Mouse (Mus musculus): ENCODE results near the gene Atp6v0b.
A peak's percentile ranks its signal among the peaks of the same experiment; 100 is the strongest.

The Atp6v0b gene

DNA sequence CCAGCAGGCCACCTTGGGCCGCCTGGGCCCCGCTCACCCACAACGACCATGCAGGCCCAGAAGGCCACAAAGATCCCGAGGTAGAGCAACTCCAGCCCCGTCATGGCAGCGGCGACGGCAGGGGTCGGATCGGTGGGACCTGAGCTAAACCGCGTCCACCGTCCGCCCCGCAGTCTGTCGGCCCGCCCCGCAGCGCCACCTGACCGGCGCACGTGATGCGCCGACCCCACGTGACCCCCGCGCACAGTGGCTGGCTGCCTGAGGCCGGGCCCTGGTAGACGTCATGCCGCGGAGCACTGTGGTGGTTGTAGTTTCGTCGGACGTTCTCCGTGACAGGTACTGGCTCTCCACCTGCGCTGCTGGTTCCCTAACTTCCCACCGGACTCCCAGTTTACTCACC, at the start of gene Atp6v0b:
TSS of gene Atp6v0b (minus strand) at position 201 of the 400 bp plus-strand sequence.
- peak; percentile 92 to 95 for DNase-seq (ENCODE audit: low spot score in 2 of 2)

GRCm38 (mm10) chr4:117934081-117934480, 46.9 kb upstream of the Atp6v0b start:
- DNase-seq (ENCODE audit: low spot score in 2 of 2), result no peak

- DNase-seq (ENCODE audit: low spot score in 2 of 2), result no peak
Observed at GRCm38 (mm10) chr4:117933248-117933647, 46.1 kb upstream of the Atp6v0b start.

- peak; percentile 67 to 75 for DNase-seq (ENCODE audit: low spot score in 2 of 2)
Observed at GRCm38 (mm10) chr4:117929391-117929881, 42.3 kb upstream of the Atp6v0b start, which contains the start of gene Artn. Gene Artn (minus strand): TSS chr4:117929763.

DNA sequence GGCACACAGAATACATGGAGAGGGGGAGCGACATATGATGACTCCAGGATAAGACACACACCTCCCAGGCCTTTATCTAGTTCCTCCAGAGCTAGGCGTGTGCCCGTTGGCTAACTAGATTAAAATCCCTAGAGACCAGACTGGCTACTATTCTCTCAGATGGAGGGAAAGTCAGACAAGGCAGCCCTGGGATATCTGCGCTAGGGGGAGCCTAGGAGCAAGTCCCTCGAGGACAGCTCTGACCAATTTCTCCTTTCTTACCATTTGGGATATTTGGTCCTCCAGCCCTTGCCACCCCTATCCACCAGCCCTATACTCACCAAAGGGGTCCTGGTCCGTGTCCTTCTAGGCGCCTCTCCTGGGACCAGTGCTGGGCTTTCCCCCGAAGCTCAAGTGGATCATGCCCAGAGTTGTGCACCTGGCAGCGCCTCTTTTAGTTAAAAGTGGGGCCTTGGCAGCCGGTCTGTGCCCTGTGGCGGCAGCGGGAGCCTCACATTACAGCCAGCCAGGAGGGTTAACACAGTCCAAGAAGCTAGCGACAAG, 41.6 kb upstream of the Atp6v0b start:
- DNase-seq (ENCODE audit: low spot score in 2 of 2), result peak; percentile 60 to 70

GRCm38 (mm10) chr4:117928234-117928633, 41.1 kb upstream of the Atp6v0b start:
- no peak for DNase-seq (ENCODE audit: low spot score in 2 of 2)

GRCm38 (mm10) chr4:117926545-117927482, 39.7 kb upstream of the Atp6v0b start:
- DNase-seq (ENCODE audit: low spot score in 2 of 2), result no peak

DNA sequence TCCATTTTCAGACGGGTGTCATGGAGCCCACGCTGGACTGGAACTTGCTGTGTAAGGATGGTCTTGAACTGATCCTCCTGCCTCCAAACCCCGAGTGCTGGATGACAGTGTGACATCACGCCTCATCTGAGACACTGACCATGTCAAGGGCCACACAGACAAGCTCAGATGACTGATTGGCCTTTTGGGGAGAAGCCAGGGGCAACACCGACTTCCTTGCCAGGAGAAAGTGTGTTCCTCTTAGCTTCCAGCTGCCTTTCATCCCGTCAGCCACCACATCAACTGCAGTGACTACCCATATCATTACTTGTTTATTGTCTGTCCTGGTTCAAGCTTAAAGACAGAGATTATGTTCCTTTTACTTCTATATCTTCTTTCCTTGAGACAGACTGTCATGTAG, 37.8 kb upstream of the Atp6v0b start:
- no peak for DNase-seq (ENCODE audit: low spot score in 2 of 2)

DNA sequence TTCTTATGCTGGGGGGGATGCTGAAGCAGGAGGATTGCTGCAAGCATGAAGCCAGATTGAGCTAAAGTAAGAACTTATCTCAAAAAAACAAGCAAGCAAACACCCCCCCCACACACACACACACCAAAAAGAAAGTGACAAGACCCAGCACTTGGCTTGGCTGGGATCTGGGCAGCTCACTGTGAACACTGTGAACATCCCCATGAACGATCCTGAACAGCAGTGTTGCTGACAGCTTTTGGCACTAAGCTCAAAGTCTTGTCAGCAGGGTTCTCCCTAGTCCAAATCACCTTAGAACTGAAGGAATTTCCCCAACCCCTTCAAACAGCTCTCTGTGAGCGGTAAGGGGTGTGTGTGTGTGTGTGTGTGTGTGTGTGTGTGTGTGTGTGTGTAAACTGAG, 36.3 kb upstream of the Atp6v0b start:
- DNase-seq (ENCODE audit: low spot score in 2 of 2), result no peak

- DNase-seq (ENCODE audit: low spot score in 2 of 2), result no peak
Observed at GRCm38 (mm10) chr4:117921358-117921757, 34.2 kb upstream of the Atp6v0b start.

GRCm38 (mm10) chr4:117918762-117919161, 31.6 kb upstream of the Atp6v0b start:
- DNase-seq (ENCODE audit: low spot score in 2 of 2), result no peak

GRCm38 (mm10) chr4:117918261-117918660, 31.1 kb upstream of the Atp6v0b start:
- no peak for DNase-seq (ENCODE audit: low spot score in 2 of 2)

GRCm38 (mm10) chr4:117917847-117918246, 30.7 kb upstream of the Atp6v0b start:
- no peak for DNase-seq (ENCODE audit: low spot score in 2 of 2)

- DNase-seq (ENCODE audit: low spot score in 2 of 2), result no peak
Observed at GRCm38 (mm10) chr4:117917402-117917801, 30.3 kb upstream of the Atp6v0b start.

DNA sequence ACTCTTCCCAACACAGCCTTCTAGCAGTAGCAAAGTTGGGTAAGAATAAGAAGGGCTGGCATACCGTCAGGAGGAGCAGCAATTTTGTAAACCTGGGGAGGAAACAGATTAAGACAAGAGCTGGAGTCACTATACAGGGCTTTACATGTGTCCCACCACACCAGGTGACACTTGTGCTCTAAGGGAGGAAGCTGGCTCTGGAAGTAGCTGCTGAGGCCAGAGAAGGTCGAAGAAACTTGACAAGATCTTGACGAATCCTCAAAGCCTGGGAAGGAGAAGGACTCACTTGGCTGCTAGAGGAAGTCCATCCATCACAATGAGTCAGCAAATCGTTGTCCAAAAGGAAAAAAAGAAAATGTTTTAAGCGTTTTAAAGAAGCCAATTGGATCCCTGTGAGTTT, 29.3 kb upstream of the Atp6v0b start:
- DNase-seq (ENCODE audit: low spot score in 2 of 2), result no peak

DNA sequence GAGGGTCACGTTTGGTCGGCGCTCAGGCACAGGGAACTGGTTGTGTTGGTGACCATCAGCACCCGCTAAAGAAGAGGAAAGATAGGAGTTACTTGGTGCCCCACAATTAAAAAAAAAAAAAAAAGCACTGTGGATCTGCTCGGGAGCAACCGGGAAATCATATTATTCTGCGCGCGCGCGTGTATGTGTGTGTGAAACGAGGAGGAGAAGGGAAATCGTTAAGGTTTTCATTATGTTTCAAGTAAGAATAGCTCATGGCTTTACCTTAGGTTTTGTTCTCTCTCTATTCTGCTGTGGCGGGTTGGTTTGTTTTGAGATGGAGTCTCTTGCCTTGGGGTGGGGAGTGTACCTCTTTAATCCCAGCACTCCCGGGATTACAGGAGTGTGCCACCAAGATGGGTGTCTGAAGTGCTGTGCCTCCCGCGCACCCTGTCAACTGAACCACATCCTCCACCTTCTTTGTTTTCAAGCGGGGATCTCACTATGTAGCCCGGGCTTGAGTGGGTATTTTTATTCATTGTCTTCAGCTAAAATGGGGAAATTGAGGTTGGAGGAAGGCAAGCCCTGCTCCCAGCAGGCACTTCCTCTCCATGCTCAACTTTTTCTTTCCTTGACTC, 28.5 kb upstream of the Atp6v0b start:
- DNase-seq (ENCODE audit: low spot score in 2 of 2), result no peak

DNA sequence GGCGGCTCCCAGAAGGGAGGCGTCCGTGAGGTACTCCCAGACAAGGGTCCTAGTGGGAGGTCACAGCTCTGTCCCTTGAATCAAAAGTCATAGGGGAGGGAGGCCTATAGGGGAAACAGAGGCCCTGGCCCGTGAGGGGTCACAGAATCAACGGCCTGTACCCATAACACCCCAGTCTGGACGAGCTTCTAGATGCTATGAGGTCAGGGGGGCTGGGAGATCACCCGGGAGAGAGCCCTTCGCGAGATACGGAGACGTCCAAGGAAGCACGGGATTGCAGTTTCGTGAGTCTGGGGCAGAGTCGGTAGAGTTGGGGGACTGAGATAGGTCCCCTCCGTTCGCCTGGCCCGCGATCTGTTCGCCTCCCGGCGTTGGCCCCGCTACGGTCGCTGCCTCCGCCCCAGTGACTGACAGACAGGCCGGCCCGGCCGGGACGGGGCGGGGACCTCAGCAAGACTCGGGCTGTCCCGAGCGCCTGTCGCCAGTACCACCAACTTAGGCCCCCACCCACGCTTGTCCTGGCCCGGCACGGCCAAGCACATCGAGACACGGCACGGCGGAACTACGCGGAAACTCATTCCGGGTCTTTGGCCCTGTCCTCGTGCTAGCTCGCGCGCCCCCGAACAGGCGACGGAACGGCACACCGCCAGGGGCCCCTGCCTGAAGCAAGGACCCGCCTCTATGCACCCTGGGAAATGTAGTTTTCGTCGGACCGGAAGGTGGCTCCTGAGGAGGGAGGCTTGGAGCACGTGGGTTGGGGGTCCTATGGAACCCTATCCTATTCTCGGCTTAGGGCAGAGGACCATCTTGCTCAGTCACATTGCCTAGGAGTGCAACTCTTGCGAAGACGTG, 27.7 kb upstream of the Atp6v0b start, which contains the start of gene Ipo13:
TSS of gene Ipo13 (minus strand) at position 409 of the 852 bp plus-strand sequence.
- peak; percentile 86 to 99 for DNase-seq (ENCODE audit: low spot score in 2 of 2)

DNA sequence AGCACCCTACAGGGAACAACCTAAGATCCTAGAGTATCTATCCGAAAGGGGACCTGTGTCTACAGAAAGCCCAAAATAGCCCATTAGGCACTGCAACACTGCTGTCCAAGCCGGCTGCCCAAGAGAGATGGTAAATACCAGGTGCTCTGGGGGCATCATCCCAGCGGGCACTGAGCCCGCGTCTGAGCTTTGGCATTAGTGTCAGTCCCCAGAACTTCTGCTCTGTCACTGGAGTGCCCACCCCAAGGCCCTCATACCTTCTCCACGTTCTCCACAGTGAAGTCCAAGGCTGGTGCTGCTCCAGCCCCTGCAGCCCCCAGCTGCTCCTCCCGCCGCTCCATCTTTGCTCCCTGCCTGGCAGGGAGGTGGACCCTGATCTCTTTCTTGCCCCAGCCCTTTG, 26.9 kb upstream of the Atp6v0b start:
- DNase-seq (ENCODE audit: low spot score in 2 of 2), result no peak

DNA sequence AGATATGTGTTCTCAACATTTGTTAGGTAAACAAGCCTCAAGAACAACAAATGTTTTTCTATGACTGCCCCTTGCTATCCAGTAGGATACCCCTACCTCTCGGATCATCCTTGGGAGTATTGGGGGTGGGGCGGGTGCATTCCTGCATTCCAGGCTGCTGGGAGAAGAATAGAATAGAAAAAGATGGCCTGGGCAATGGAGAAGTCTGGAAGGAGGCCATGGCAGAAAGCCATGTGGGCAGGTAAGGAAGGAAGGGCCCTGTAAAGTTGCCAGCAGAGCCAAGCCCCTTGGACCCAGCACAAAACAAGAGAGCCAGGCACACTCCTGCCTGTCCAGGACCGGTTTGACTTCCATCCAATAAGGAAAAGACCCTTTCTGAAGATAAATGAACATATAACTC, 26.3 kb upstream of the Atp6v0b start:
- DNase-seq (ENCODE audit: low spot score in 2 of 2), result no peak

DNA sequence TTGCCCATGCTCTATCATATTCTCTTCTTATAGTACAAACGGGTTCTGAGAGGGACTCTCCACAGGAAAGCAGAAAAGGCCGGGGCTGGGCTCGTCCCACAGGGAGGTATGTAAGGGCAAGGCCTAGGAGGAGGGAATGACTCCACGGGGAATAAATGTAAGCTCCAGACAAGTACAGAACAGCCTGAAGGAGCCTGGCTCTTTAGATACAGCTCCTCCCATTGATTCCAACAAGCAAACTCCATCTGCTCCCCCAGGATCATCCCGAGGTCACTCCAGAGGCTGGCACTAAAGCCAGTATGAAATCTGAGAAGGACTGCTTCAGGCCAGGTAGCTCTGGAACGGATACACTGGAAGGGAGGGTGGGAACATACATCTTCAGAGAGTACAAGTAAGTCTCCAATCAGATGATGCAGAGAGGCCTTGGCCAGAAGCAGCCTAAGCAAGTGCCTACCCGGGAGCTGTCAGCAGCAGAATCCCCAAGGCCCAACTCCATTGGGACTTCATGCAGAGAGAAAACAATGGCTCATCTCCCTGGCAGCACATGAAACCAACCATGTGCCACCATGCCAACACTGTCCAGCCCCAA, 25.6 kb upstream of the Atp6v0b start:
- no peak for DNase-seq (ENCODE audit: low spot score in 2 of 2)

DNA sequence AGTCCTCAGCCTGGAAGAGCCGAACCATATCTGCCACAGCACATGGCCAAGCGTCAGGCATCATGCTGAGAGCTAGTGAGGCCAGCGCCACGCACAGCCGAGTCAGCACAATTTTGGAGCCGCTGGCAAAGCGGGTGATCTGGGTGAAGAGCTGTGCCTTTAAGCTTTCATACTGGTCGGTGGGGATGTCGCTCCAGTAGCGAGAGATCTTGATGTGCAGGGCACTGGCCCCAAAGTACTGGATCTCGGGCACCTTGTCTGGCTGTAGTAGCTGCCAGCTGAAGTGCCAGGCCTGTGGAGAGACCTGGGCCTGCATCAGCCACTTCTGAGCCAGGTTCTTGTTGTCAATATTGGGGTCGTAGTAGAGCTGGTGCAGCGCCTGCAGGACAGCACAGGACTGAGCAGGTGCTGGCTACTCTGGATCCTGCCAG, 25.0 kb upstream of the Atp6v0b start:
- DNase-seq (ENCODE audit: low spot score in 2 of 2), result no peak
